Mouse (Mus musculus): ENCODE results near the gene Apol8.

GRCm38 (mm10) chr15:77761083-77761482 is 4.3 kb upstream of the Apol8 start:
- TF ChIP-seq CTCF (IDR thresholded peaks at IDR 0.05; ENCODE audit: low read depth), result no peak
- TF ChIP-seq EP300 (IDR thresholded peaks at IDR 0.05; ENCODE audit: low read depth), result no peak

Data from liver, postnatal 0 days (tissue).